Mouse (Mus musculus): Measurements from ENCODE around the gene Smyd5.
"Not testable (repeated sequence)": the region's sequence is repeated elsewhere in the genome, so short reads cannot be mapped to it uniquely, and the experiment has no call there.

The Smyd5 gene

GRCm38 (mm10) chr6:85450140-85450539 lies 18.4 kb downstream of the Smyd5 start:
- DNase-seq, result not testable (repeated sequence)

- peak; percentile 100 for DNase-seq
Measured at GRCm38 (mm10) chr6:85450697-85451663, 19.2 kb downstream of the Smyd5 start, which contains the start of gene Cct7. Gene Cct7, plus strand, starts transcription at chr6:85451514.

DNA sequence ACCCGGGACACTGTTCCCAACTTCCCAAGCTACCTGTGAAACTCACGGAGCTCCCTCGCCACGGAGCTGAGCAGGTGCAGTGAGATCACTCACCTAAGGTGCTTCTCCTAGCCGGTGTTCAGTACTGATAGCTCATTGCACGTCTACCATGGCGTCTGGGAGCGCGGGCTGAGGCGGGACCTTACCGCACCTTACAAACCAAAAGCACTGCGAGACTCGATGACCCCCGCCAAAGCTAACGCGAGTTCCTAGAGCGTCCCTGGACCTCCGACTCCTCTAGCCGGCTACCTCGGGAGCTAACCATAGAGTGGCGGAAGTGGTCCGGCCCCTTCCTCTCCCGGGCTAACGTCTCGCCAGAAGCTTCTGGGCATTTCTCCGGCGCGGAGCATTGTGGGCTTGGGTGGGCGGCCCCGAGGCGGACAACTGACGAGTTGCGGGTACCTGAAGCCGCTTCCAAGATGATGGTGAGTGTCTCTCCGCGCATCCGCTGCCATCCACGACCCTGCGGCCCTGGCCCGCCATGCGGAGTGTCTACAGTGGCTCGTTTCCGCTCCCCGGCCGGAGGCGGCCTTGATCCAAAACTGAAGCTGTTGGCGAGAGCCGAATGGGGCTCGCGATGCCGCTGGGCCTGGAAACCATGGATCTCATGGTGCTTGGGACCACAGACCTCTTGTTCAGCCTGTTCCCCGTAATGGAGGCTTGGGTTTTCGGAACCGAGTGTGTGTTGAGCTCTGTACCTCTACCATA lies 20.0 kb downstream of the Smyd5 start, which contains the start of gene Pradc1:
Gene Pradc1, minus strand, starts transcription at position 307 of the 747 bp plus-strand sequence.
- DNase-seq, result peak; percentile 99

DNA sequence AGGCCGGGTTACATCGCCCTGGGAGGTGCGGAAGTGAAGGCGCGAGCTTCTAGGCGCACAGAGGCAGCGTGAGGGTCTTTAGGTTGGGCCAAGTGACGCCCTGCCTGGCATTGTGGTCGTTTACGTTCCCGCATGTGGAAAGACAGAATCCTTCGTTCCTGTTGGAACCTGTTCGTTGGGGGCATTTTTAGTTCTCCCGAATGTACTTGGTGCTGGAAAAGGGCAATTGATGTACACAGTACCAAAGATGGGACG lies 20.5 kb downstream of the Smyd5 start:
- peak; percentile 62 for DNase-seq

GRCm38 (mm10) chr6:85452816-85453215 lies 21.0 kb downstream of the Smyd5 start:
- no peak for DNase-seq

DNA sequence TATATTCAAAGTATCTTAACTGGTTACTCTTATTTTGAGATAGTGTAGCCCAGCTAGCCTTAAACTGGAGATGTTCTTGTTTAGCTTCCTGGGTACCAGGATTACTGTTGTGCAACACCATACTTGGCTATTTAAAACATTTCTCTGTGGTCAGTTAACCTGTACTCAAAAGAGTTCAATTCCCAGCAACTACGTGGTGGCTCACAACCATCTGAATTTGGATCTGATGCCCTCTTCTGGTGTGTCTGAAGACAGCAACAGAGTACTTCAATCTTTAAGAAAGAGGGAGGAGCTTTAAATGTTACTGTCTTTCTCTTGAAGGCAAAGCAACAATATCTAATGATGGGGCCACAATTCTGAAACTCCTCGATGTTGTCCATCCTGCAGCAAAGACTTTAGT lies 27.8 kb downstream of the Smyd5 start:
- DNase-seq, result no peak

DNA sequence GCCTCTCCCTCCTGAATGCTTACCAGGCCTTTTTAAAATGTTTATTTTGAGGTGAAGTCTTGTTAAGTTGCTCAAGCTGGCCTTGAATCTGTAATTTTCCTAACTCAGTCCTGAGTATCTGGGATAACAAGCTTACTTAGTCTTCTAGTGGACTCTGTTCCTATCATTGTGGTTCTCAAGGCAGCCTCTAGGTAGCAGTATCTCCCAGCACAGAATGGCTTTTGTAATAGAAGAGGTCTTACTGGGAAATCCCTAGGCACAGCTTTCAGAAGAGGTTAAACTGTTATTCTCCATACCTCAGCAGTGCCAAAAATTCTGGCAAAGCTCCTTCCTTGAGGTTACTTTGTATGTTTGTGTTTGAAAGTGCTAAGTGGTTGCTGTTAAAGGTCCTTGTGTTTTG lies 33.6 kb downstream of the Smyd5 start:
- DNase-seq, result no peak

GRCm38 (mm10) chr6:85469660-85470430 lies 38.1 kb downstream of the Smyd5 start:
- no peak for DNase-seq

DNA sequence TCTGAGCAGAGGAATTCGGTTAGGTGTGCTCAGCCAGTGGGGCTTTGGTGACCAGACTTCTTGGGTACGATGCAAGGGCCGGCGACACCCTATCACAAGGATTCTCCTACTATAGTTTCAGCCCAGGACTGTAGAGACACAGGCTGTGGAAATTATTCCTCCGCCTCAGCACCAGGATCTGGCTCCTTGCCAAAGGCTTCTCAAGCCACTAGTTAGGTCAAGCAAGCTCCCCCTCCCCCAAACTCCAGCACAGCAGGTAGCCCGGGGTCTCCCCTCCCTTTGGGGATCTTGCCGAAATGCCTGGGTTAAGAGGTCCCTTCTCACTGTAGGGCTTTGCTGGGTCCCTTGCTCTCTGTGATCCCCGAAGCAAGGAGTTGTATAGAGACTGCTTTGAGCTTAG lies 40.2 kb downstream of the Smyd5 start:
- no peak for DNase-seq

DNA sequence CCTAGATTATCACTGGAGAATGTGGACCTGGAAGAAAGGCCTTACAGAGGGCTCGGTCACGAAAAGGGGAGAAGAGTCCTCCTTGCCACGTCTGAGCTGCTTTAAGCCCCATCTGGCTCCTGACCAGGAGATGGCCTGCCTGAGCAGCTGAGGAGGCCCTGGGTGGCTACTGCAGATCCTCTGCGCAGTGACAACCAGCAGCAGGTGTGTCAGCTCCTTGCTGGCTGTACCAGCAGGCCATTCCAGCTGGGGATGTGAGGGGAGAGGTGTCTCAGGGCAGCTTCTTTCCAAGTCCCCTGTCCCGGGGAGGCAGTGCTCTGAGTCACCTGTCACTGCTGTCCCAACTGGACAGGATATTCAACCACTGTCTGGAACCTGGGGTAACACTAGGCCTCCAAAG lies 40.8 kb downstream of the Smyd5 start:
- no peak for DNase-seq

DNA sequence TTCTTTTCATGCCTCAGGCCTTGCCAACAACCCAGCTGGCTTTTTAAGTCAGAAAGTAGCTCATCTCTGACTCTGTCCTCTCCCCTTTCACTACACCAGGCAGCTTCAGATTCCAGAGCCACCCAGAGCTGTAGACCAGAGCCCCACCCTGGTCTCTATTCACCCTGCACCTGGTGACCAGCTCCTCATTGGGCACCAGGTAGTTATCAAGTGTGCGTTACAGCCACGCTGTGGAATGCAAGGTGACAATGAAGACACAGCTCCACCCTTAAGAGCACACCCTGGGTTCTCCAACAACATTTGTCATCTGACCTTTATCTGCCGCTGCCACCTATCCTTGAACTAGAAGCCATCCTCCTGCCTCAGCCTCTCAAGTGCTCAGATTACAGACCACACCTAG lies 43.8 kb downstream of the Smyd5 start:
- DNase-seq, result no peak

DNA sequence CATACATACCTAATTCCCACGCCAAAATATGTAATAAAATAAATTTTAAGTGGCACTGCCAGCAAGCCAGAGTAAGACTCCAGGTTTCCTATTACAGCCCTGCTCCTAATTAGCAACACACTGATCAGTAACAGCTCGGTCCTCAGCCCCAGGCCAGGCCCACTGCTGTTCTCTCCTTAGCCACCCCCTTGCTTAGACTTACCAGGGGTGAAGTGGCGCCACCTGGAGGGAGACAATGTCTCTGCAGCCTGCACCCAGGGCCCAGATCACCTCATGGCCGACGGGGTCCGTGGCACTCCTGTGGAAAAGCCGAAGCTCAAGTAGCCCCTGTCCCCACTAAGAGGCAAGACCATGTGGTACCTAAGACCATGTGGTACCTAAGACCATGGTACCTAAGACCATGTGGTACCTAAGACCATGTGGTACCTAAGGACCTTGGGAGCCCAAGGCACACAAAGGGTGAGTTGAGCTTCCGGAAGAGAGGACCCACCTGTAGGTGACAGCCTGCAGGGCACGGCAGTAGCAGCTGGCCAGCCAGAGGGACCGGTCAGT lies 45.7 kb downstream of the Smyd5 start:
- peak; percentile 51 for DNase-seq

DNA sequence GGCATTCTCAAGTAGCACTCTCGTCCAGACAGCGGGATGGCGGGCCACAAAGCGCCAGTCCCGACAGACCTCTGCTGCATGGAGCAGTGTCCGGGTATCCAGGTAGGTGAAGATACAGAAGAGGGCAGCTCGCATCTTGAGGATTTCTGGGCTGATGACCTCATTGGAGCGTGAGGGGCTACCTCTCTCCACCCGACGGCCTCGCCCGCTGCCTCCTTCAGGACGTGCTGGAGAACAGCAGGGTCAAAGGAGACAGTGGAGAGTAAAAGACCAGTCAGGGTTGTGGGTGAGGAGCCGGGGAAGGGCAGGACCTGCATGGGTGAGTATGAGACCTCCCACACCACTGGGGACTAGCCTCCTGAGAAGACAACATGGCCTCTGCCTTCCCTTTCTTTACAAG lies 46.6 kb downstream of the Smyd5 start:
- DNase-seq, result no peak

- no peak for DNase-seq
Measured at GRCm38 (mm10) chr6:85479979-85480378, 48.2 kb downstream of the Smyd5 start.

GRCm38 (mm10) chr6:85480685-85481084 lies 48.9 kb downstream of the Smyd5 start:
- DNase-seq, result no peak

GRCm38 (mm10) chr6:85483843-85484721 lies 52.3 kb downstream of the Smyd5 start:
- DNase-seq, result peak; percentile 60

DNA sequence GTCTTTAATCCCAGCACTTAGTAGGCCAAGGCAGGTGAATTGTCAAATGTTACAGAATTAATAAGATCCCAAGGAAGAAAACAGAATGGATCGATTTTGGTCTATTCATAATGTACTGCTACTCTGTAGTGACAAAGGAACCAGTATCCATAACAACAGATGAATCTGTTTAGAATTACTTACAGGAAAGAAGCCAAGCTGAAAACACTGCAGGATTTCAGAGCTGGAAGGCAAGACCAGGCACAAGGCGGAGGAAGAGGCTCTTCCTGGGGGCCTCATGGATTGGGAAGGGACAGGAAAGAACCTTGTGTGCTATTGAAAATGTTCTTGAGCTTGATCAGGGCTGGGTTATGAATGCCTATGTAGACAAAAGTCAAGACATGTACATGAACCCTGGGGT lies 53.9 kb downstream of the Smyd5 start:
- DNase-seq, result no peak

DNA sequence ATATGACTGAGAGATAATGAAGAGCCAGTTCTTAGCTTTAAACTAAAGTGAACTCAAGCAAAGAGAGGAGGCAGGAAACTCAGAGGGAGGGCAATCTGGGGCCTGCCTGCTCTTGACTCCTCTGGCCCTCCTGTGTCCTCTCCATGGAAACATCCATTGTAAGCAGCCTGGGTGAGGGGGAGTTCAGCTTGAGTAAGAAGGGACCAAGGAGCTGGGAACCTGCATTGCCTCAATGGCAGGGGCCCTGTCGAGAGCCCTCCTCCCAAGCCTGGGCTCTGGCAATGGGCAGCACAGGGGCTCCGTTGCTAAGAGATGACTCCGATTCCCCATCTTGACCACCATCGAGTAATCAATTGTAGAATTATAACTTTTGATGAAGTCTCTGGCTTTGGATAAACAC lies 56.7 kb downstream of the Smyd5 start:
- DNase-seq, result peak; percentile 33

GRCm38 (mm10) chr6:85489717-85490116 lies 57.9 kb downstream of the Smyd5 start:
- DNase-seq, result no peak

GRCm38 (mm10) chr6:85490252-85490651 lies 58.5 kb downstream of the Smyd5 start:
- DNase-seq, result no peak

GRCm38 (mm10) chr6:85491606-85492005 lies 59.8 kb downstream of the Smyd5 start:
- DNase-seq, result peak; percentile 35

All from embryo, embryonic 11 days (tissue).